Mouse (Mus musculus) G1E (cell line): Measurements from ENCODE around the gene Nde1.

Experiments
- CTCF ChIP-seq: IDR thresholded peaks from 2 replicates; pipeline ENCODE4 v1.5.1; 2012; ENCODE audit warnings: low read depth, low read length, inconsistent platforms, mixed read lengths
- GATA1 ChIP-seq: IDR thresholded peaks from 2 replicates; pipeline ENCODE4 v1.6.1; 2012; ENCODE audit warnings: borderline replicate concordance, low read length, inconsistent platforms, mixed read lengths

- TF ChIP-seq GATA1: no peak
- TF ChIP-seq CTCF: peak; percentile 85
Measured at GRCm38 (mm10) chr16:14159746-14160131, 3.3 kb upstream of the Nde1 start.
